ENCODE assay signal across 11 mouse cellular contexts in the genomic region with DNA sequence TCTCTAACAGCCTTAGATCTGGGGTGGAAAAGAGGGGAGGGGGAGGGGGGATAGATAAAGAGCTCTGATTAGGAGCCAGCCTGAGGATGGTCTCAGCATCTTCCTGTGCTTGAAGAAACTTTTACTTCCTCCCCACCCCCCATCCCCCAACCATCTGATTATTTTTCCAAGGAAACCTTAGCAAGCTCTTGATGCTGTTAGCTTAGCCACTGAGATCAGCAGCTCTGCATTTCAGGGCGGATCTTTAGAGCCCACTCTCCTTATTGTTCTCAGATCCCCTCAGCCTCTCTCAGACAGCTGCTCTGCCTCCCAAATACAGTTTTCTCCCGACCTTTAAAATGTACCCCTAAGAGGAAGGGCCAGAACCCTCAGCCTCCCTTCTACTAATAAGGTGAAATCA. TPM values are rescaled to one million over a fixed set of nuclear protein-coding genes. Genes with fewer than 3 reads are reported as not detected.
A peak's percentile ranks its signal among the peaks of the same experiment; 100 is the strongest.
DNase-seq lines count a peak whose midpoint lies in the region; ATAC-seq lines count a peak whose summit lies in the region.
"Had no signal": no experiment of that assay in that cellular context is flagged by ENCODE, and none has a peak within 500 bp of the region (broad histone marks: within the 10 kb centered on the region; RNA-seq: fewer than 3 reads in every experiment).

No protein-coding gene starts in this region.

- H3K36me3 ChIP-seq in heart, embryonic 14.5 days (ENCODE audit: control insufficient read depth, insufficient read depth, low read length) = peaks cover 32% of the 10 kb centered on the region
- H3K36me3 ChIP-seq in embryonic facial prominence, embryonic 14.5 days (ENCODE audit: control insufficient read depth, insufficient read depth, low read length) = peaks cover 47% of the 10 kb centered on the region
- peaks cover 40% of the 10 kb centered on the region for H3K36me3 ChIP-seq in hindbrain, embryonic 14.5 days (replicated peaks; ENCODE audit: control insufficient read depth, insufficient read depth)
- H3K36me3 ChIP-seq in midbrain, embryonic 16.5 days (ENCODE audit: control insufficient read depth, insufficient read depth, low read length) = peaks cover 22% of the 10 kb centered on the region

- DNase-seq in heart, postnatal 4 days = no peak
- DNase-seq in embryonic facial prominence, embryonic 14.5 days (ENCODE audit: low spot score) = no peak
- no peak for DNase-seq in hindbrain, embryonic 14.5 days (ENCODE audit: low spot score)
- DNase-seq in cerebellum, adult 9-11 months = no peak
- no peak for DNase-seq in spleen, adult 12 weeks (ENCODE audit: low spot score)
- no peak for DNase-seq in T-cell, adult 2 months (ENCODE audit: low spot score)
- DNase-seq: cerebellum, adult 11-12 months; thymus, adult 2 months had no signal

- H3K9me3 ChIP-seq in heart, embryonic 14.5 days (ENCODE audit: control insufficient read depth, low read length) = no peaks in the 10 kb centered on the region
- H3K9me3 ChIP-seq in embryonic facial prominence, embryonic 14.5 days (ENCODE audit: control insufficient read depth, low read length) = no peaks in the 10 kb centered on the region
- H3K9me3 ChIP-seq in hindbrain, embryonic 14.5 days (ENCODE audit: control insufficient read depth, low read length) = no peaks in the 10 kb centered on the region
- no peaks in the 10 kb centered on the region for H3K9me3 ChIP-seq in midbrain, embryonic 16.5 days (replicated peaks; ENCODE audit: control insufficient read depth, low read length, poor library complexity, severe bottlenecking)

- H3K27ac ChIP-seq in heart, embryonic 14.5 days (replicated peaks in 1 of 2; ENCODE audit: control insufficient read depth in 1 of 2, insufficient read depth in 1 of 2, low read depth in 2 of 2, low read length in 2 of 2) = peak overlapping the region; percentile 69 to 78
- H3K27ac ChIP-seq in embryonic facial prominence, embryonic 14.5 days (replicated peaks; ENCODE audit: low read depth, low read length) = peak overlapping the region; percentile 75
- H3K27ac ChIP-seq in hindbrain, embryonic 14.5 days = peak overlapping the region; percentile 68
- H3K27ac ChIP-seq in midbrain, embryonic 16.5 days (ENCODE audit: low read length) = peak overlapping the region; percentile 67

- ATAC-seq in heart, embryonic 14.5 days (ENCODE audit: insufficient number of reproducible peaks, insufficient read depth, low FRiP score, low read depth) = no peak
- no peak for ATAC-seq in embryonic facial prominence, embryonic 14.5 days (ENCODE audit: low read depth)
- ATAC-seq in hindbrain, embryonic 14.5 days (ENCODE audit: low FRiP score) = no peak; the same call in 1 of the 2 replicates
- ATAC-seq in midbrain, embryonic 16.5 days = no peak
- ATAC-seq: lung, postnatal 0 days had no signal

- H3K9ac ChIP-seq in heart, embryonic 14.5 days (ENCODE audit: low read length) = peak overlapping the region; percentile 32; the same call in 1 of the 2 replicates
- peak overlapping the region; percentile 97 for H3K9ac ChIP-seq in embryonic facial prominence, embryonic 14.5 days (ENCODE audit: low read depth, low read length)
- peak overlapping the region; percentile 3 for H3K9ac ChIP-seq in hindbrain, embryonic 14.5 days
- peak overlapping the region; percentile 54 for H3K9ac ChIP-seq in midbrain, embryonic 16.5 days (ENCODE audit: low read depth, low read length)

- peak overlapping the region; percentile 44 for H3K4me2 ChIP-seq in heart, embryonic 14.5 days (ENCODE audit: low read length)
- peak overlapping the region; percentile 81 for H3K4me2 ChIP-seq in embryonic facial prominence, embryonic 14.5 days (ENCODE audit: low read depth, low read length)
- peak overlapping the region; percentile 84 for H3K4me2 ChIP-seq in hindbrain, embryonic 14.5 days (replicated peaks)
- H3K4me2 ChIP-seq in midbrain, embryonic 16.5 days (ENCODE audit: low read length) = peak overlapping the region; percentile 95

- H3K4me3 ChIP-seq in heart, embryonic 14.5 days (ENCODE audit: control insufficient read depth in 1 of 2, insufficient read depth in 1 of 2, low read depth in 1 of 2, low read length in 2 of 2) = no peak overlapping the region
- peak overlapping the region; percentile 89 for H3K4me3 ChIP-seq in embryonic facial prominence, embryonic 14.5 days (ENCODE audit: low read depth, low read length)
- 0 out of 2 replicates have a peak overlapping the region, but pooled peaks have one; percentile 6 for H3K4me3 ChIP-seq in hindbrain, embryonic 14.5 days (replicated peaks; ENCODE audit: low read length)
- peak overlapping the region; percentile 8; the same call in 1 of the 2 replicates for H3K4me3 ChIP-seq in midbrain, embryonic 16.5 days (ENCODE audit: low read depth, low read length)

- WGBS in heart, embryonic 14.5 days = 10% methylated on average over 2 of the region's 2 CpGs
- 2% methylated on average over 2 of the region's 2 CpGs for WGBS in embryonic facial prominence, embryonic 14.5 days
- 2% methylated on average over 2 of the region's 2 CpGs for WGBS in hindbrain, embryonic 14.5 days
- WGBS in midbrain, embryonic 16.5 days = 3% methylated on average over 2 of the region's 2 CpGs

- H3K4me1 ChIP-seq in heart, embryonic 14.5 days (ENCODE audit: control insufficient read depth in 2 of 2, insufficient read depth in 2 of 2, low read length in 2 of 2) = peaks cover 15 to 18% of the 10 kb centered on the region in 2 experiments
- peaks cover 38% of the 10 kb centered on the region for H3K4me1 ChIP-seq in embryonic facial prominence, embryonic 14.5 days (ENCODE audit: control insufficient read depth, insufficient read depth, low read length)
- H3K4me1 ChIP-seq in hindbrain, embryonic 14.5 days (replicated peaks; ENCODE audit: control insufficient read depth, insufficient read depth, low read length) = peaks cover 45% of the 10 kb centered on the region
- H3K4me1 ChIP-seq in midbrain, embryonic 16.5 days (ENCODE audit: control insufficient read depth, insufficient read depth, low read length) = peaks cover 38% of the 10 kb centered on the region

- H3K27me3 ChIP-seq in heart, embryonic 14.5 days (ENCODE audit: control insufficient read depth, insufficient read depth, low read length) = peaks cover 16% of the 10 kb centered on the region; the same call in 1 of the 2 replicates
- no peaks in the 10 kb centered on the region for H3K27me3 ChIP-seq in embryonic facial prominence, embryonic 14.5 days (replicated peaks; ENCODE audit: control insufficient read depth, insufficient read depth, low read length)
- H3K27me3 ChIP-seq in hindbrain, embryonic 14.5 days (ENCODE audit: control insufficient read depth, insufficient read depth, low read length) = no peaks in the 10 kb centered on the region
- no peaks in the 10 kb centered on the region for H3K27me3 ChIP-seq in midbrain, embryonic 16.5 days (ENCODE audit: control insufficient read depth, insufficient read depth, low read depth, low read length)

RNA-seq across cellular contexts. Expression of a gene that starts 4.4 kb away (rescaled TPM):
- polyA plus RNA-seq in heart, embryonic 14.5 days (2014; fragmentation: Nextera tagmentation; extraction: Ambion mirVana) = 14.8 and 17.0 TPM in 2 replicates
- 10 to 100 TPM; 14.9 to 16.7 TPM for total RNA-seq in heart, postnatal 4 days (2021)
- polyA plus RNA-seq in embryonic facial prominence, embryonic 14.5 days (2014; fragmentation: Nextera tagmentation; extraction: Ambion mirVana) = 49.7 and 61.7 TPM in 2 replicates
- 21.6 and 25.0 TPM in 2 replicates for polyA plus RNA-seq in hindbrain, embryonic 14.5 days (2014; fragmentation: Nextera tagmentation; extraction: Ambion mirVana)
- polyA plus RNA-seq in midbrain, embryonic 16.5 days (2015; fragmentation: Nextera tagmentation; extraction: Ambion mirVana) = 26.3 and 27.6 TPM in 2 replicates

Comparison
In these comparisons a context has a peak if more than half of its experiments do, and no peak if none do; other contexts are left out.
1. H3K4me2 ChIP-seq: peak in every context shown above with its lines; median percentile 95 in midbrain, embryonic 16.5 days; 84 in hindbrain, embryonic 14.5 days; 81 in embryonic facial prominence, embryonic 14.5 days; 44 in heart, embryonic 14.5 days.
2. H3K4me3 ChIP-seq: peak in embryonic facial prominence, embryonic 14.5 days (single experiment), hindbrain, embryonic 14.5 days (single experiment) and midbrain, embryonic 16.5 days (single experiment); none in heart, embryonic 14.5 days (0 of 2).
3. H3K9ac ChIP-seq: peak in every context shown above with its lines; median percentile 97 in embryonic facial prominence, embryonic 14.5 days; 54 in midbrain, embryonic 16.5 days; 32 in heart, embryonic 14.5 days; 3 in hindbrain, embryonic 14.5 days.
4. Peak in every context shown above with its lines, with median percentiles within 50 percentile points of each other: H3K27ac ChIP-seq.